Mouse (Mus musculus) c-Kit-positive CD71-positive TER-119-positive erythroid progenitor cells, embryonic 14.5 days (primary cell): Measurements from ENCODE around the gene Nyx.
"Not testable (repeated sequence)": the region's sequence is repeated elsewhere in the genome, so short reads cannot be mapped to it uniquely, and the experiment has no call there.

Experiments used
- DNase-seq: peaks from one replicate; pipeline ENCODE4 v3.0.0-alpha.2; 2013; ENCODE audit warnings: low spot score

Gene Nyx

DNA sequence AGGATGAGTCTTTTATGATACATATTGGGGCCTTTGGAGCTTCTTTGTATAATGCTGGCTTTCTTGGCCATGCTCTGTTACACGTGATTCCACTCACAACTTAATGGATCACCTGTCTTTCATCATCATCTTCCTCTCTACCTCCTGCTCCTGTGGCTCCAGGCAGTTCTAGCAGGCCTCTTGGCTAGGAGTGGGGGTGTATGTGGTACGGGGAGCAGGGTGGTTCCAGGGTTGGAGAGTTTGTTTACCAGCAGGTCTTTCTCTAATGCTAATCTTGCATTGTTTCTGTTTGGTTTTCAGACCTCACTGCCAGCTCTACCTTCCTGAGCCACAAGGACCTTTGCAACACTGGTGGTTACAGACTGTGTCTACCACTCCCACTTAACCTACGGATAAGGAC is at the start of gene Nyx:
Gene Nyx, plus strand, starts transcription at position 301 of the 400 bp plus-strand sequence.
- DNase-seq: no peak

DNA sequence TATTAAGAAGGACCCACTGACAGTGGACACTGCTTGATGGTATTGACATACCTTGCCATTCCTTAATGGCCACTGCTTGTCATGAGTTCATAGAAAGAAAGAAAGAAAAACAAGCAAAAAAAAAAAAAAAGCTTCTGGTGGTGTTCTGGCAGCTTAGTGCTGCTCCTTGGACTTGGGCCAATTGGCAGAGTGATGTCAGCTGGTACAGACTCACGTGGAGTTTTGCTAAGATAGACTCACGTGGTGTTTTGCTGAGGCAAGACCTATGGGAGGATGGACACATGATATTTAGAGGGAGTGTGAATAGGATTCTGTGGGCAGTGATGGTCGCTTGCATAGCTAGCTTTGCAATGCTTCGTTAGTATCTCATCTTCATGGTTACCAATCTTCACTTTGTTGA is 43.9 kb upstream of the Nyx start:
- no peak for DNase-seq

DNA sequence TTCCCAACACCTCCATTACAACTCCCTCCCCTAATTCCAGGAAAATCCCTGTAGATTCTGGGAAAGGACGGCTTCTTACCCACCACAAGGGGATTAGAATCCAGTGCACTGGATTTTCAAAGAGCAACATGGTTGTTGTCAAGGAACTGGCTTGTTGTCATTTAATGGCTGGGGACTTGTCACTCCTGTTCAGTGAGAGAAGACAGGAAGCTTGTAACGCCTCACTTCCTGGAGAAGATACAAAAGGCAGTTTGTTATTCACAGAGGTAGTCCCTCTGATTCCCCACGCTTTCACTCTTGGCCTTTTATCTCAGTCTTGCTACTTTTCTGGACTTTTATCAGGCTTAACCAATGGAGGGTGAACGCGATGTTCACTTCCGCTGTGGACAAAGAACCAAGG is 34.5 kb upstream of the Nyx start:
- no peak for DNase-seq

DNA sequence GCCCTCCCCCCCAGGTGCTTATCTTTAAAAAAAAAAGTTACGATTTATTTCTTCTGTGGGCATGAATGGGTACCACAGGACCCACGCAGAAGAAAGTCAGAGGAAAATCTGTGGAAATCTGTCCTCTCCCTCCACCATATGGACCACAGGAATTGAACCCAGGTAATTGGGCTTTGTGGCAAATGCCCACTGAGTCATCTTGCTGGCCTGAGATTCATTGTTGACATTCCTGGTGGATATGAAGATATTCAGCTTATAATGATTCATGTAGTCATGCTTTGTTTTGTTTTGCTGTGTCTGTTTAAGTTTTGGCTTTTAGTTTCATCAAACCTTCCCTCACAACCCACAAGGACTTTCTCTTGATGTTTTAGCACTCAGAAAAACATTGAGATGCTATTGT is 29.9 kb upstream of the Nyx start:
- DNase-seq: not testable (repeated sequence)

DNA sequence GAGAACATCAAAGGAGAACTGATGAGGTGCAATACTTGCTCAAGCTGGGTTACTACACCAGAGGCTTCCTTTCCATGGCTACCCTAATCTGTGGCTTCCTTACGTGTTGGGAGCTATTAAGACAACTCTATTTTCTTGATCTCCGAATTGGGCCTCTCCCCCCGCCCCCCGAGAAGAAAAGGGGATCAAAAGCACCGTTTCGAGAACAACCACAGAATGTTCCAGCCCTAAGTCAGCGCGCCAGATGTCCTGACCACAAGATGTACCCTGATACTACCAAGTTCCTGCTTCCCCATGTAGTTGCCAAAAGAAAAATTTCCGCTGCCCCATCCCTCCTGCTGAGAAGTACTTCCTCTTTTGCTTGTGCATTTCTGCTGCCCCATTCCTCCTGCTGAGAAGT is 9.4 kb upstream of the Nyx start:
- DNase-seq: not testable (repeated sequence)

DNA sequence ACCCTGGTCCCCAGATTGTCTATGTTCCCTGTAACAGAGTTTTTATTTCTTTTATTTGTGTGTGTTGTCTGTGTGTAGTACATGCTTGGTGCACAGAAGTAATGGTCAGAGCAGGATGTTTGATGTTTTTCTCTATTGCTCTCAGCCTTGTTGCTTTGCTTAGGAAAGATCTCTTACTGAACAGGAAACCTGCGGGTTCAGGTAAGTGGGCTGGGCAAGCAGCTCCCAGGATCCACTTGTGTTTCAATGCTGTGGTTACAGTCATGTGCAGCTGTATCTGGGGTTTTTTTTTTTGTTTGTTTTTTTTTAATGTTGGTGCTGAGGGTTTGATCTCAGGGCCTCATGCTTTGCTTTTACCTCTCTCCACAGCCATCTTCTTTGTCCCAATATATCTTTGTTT is 7.1 kb upstream of the Nyx start:
- no peak for DNase-seq

DNA sequence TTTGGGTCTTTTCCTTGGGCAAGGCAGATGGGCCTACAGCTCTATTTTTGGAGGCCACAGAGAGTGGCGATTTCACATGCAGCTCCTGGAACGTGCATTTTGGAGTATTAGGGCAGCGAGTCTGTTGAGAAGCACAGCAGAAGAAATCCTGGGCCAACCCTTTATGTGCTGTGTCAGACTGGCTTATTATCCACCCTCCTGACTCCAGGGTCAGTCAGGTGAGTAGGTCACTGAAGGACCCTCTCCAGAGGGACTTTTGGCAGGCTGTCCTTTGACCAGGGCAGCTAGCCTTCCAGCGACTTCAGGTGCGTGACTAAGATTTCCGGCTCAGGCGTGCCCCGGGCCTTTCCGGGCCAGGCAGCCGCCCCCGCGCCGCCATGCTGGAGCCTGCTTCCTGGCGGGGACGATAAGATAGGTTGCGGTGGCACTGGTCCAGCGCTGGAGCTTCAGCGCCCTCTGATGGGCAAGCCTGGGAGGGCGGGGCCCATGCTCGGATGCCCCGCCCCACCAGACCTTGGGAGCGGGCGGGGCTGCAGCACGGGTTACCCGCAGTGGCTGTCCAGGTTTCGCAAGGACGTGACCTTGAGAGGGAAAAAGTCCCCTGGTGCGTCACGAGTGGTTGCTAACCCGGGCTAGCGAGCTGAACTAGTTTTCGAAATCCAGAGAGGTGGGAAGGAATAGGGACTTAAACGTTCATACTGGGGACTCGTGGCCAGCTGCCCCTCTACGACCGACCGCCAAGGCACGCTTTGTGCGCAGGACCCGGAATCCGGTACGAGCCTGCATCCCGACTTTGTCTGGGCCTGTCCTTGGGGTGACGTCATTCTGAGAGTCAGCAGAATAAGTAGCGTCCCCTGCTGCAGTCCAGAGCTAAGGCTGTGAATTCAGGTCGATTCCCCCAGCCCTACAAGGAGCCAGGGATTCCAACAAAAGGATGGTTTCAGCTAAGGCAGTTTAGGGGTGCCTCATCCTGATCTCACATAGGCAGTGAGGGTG is 4.3 kb upstream of the Nyx start:
- DNase-seq: peak; percentile 82

DNA sequence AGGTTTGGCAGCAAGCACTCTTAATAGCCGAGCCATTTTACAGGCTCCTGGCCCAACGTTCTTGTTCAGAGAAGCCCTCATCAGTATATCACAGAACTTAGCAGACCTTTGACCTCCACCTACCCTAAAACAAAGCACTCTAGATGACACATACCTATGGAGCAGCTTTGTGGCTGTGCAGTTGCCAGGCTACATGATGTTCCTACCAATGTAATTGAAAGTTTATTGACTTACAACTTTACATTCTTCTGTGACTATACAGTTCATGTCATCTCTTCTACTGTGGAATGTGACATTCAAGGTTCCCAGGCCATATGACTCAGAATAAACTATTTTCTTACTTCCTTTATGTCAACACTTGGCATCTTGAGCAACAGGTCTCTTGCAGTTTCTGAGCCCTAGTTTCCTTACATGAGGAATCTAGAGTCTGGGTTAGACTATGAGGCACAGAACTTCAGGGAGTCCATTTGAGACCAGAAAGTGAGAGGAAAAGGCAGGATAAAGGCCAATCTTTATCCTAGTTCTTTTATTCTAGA is 2.9 kb upstream of the Nyx start:
- no peak for DNase-seq

DNA sequence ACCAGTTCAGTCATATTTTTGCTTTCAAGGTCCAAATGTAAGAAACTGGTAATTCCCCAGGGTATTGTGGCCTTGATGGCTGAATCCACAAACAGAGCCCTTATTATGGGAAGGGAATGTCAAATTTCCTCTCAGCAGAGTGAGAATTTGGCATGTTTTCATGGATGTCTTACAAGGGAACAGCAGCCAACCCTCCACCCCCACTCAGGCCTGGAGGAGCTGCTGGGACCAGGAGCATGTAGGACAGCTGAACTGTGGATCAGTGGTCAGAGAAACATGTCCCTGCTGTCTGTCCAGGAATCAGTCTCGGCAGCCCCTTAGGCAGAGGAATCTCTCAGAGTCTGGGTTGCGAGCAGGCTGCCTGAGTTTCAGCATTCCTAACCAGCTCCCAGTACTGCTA is 771 bp downstream of the Nyx start:
- DNase-seq: no peak

DNA sequence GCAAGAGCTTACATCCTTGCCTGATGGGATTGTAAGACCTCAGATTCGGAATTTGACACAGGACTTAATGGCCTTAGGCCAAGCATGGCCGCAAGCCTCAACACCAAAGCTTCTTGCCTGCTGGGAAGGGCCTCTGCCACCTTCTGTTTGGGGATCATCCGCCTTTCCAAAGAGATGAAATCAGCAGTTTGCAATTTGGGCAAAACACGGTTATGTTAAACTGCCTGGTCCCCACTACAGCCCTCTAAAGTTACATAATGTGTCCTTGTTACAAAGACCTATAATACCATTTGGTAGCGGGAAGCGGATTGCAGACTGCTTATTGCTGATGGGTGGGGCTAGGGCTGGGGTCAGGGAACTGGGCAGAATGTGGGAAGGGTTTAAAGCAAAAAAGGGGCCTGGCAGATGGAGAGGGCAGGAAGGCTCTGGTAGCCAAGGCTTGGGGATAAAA is 1.2 kb downstream of the Nyx start:
- no peak for DNase-seq

DNA sequence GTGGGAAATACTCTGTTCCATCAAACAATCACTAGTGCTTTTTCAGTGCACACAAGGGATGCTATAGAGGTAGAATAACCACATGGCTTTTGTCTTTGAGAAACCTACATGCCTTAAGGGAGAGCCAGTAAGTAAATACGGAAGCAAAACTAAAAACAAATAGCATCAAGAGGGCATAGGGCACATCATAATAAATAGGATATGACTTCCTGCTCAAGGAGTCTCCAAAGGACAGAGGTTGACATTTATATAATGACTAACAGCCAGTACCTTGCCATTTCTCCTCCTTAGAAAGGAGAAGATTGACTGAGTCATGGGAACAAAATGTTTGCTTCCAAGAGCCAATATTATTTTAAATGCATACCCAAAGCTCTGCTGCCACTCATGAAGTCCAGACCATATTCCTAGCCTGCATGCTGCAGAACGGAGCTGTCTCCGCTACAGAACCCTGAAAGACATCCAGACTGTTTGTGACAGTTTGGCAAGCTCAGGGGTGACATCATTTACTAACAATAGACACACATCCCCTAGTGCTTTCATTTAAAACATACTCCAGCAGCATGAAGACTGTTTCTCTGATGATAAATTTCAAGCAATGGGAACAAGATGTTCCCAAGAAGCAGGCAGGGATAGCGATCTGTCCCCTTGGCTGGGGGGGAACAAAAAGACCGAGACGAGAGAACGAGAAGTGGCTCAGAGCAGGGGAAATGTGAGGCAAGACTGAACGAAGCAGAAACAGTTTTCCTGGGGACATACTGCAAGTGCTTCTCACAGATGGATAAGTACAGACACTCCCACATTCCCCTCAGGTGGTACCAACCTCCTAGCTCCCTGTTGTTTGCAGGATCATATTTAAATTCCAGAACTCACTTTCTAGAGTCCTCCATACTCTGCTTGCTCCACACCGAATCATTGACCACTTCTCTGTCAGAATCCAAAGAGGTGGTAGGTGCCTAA is 3.5 kb downstream of the Nyx start:
- no peak for DNase-seq

DNA sequence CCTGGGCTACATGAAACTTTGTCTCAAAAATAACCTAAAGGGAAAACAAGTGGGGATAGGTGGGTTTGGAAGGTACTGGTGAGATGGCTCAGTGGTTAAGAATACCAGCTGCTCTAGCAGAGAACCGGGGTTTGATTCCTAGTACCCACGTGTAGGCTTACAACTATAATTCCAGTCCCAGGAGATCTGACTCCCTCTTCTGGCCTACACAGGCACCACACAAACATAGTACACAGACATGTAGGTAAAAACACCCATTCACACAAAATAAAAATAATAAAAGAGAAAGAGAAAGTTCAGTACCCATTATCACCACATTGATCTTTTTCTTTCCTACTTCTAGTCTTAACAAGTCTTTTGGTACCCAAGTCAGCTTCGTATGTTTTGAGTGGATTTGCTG is 6.0 kb downstream of the Nyx start:
- DNase-seq: no peak

DNA sequence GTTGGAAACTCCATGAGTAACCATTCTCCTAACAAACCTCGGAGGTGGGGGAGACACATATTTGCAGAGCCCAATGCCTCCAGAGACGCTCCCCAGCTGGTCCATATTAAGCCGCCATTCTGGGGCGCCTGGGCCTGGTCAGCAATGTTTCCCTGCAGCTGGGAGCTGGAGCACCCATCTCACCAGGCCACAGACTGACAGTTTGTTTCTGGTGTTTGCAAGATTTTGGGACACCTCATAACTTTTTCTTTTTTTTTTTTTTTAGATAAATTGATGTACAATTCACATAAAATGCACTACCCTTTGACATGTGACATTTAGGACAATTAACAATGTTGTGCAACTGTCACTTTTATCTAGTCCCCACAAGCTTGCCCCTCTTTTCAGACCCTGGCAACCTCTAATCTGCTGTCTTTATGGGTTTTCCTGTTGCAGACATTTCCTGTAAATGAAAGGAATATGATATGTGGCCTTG is 6.9 kb downstream of the Nyx start:
- no peak for DNase-seq

DNA sequence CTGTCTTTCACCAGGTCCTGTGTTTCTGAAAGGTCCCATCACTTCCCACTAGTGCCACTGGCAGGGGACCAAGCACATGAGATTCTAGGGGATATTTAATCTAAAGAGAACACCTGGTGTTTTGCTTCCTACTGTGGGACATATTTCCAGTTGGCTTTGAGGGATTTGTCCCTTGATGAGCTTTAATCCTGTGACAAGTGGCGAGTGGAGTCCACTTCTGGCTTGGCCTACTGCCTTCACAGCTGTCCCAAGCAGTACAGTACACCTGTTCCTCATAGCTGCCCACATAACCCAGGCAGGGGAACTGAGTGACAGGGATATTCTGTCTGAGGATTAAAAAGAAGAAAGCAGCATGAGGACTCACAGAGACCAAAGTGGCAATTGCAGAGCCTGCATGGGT is 9.5 kb downstream of the Nyx start:
- DNase-seq: no peak

DNA sequence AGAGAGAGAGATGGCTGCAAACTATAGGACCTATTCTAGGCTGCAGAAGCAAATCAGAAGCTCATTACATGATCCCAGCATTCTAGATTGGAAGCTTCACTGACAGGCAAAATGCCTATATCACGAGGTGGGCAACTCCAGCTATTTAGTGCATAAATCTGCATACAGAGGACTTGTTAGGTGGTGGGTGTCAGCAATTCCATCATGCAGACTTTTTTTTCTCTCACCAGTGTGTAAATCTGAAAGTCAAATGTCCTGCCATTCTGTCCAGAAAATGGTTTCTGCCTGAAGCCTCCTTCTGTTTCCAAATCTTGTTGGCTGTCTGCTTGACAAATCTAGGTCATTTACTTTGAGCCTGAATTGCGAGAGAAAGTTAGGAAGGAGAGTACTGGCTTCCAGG is 11.7 kb downstream of the Nyx start:
- DNase-seq: no peak

DNA sequence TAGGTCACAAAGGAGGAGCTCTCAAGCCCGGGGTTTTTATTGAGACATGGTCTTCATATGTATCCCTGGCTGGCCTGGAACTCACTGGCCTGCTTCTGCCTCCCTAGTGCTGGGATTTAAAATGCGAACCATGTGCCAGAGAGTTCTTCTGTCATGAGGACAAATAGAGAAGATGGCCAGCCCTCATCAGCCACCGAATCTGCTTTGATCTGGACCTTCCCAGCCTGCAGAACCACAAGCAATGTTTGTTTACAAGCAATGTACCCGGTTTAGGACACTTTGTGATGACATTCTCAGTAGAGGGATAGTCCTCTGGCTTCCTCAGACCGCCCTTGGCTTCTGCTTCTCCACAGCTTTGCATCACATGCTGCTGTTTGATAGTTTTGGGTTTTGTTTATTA is 12.4 kb downstream of the Nyx start:
- no peak for DNase-seq

DNA sequence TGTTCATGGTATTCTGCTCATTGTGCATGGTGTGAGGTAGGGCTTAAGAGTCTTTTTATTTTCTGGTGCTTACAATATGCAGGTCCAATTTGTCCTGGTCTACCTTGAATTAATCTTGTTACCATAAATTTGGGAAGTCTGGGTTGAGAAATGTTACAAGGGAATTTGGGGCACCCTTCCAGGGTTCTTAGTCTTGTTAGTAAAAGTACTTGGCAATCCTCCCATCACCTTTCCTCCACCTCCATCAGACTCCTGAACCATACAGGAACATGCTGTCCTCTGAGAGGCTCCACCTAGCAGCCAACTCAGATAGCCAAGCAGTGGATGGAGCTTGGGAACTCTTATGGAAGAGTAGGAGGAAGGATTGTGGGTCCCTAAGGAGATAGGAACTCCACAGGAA is 13.7 kb downstream of the Nyx start:
- no peak for DNase-seq

DNA sequence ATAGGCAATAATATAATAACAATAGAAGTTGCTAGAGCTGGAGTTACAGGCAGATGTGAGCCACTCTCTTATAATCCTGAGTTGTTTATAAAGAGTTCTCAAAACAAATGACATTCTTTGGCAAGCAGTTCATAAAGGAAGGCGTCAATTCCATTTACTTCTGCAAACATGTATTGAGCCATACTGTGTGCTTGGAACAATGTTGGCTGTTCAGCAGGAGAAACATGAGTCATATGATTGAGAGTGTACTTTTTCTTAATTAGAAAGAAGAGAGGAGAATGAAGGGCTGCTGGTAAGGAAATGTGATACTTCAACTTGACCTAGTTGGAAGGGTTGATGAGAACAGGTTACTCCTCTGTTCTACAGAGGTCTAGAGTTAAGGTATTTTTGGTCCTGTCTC is 16.7 kb downstream of the Nyx start:
- DNase-seq: no peak

DNA sequence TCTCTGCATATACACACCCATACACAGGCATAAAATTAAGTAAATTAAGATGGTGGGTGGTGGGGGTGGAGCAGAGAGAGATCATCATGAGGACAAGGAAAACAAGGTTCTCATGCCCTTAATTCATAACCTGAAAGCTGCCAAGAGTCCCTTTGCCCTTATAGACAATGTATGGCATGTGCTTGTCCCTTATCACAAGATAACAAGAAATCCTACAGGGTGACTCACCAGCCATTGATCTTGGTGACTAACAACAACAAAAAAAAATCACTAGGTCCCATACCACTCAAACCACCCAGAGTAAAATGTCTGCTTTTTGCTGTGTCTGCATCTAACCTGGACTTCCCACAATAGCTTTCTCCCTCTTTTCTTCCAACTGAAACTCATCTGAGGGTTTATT is 18.5 kb downstream of the Nyx start:
- no peak for DNase-seq

DNA sequence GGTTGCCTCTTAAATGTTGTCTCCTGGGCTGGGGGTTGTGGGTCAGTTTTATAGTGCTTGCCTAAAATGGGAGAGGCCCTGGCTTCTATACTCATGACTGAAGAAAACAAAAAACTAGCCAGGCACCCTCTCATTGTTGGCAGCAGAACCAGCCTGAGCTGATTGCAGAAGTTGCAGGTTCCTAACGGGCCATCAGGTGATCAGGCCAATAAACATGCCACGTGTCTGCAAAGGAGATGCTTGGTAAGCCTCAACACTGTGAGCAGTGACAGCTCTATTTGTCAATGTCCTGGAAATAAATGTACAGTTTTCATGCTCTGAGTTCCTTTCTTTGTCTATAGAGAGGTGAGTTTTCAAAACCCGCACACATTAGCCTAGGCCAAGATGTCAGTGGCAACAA is 23.1 kb downstream of the Nyx start:
- no peak for DNase-seq

DNA sequence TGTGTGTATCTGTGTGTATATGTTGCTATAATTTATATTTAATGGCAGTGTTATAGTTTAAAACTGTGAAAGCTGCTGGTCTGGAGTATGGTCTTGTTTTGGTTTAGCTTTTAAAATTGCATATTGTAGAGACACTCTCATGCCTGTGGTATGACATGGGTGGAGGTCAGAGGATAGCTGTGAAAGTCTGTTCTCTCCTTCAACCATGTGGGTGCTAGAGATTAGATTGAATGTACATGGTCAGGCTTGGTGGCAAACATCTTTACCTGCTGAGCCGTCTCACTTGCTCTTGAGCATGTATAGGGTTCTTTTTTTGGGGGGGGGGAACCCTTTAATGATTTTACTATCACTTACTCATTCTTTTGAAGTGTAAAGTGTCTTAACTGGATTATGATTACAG is 23.9 kb downstream of the Nyx start:
- peak; percentile 27 for DNase-seq

DNA sequence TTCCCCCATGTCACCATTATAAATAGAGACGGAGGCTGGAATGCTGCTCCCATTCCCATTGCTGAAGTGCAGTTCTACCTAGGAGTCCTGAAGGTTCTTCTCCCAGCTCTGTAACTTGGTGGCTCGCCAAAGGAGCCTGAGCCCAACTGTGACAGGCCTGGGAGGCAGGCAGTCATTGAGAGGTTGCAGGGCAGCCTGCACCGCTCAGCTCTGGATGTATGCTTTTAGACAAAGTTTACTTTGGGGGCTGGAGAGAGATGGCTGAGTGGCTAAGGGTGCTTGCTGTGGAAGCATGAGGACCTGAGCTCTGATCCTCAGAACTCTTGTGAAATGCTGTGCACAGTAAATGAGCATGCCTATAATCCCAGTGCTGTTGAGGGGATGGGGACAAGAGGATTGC is 25.0 kb downstream of the Nyx start:
- no peak for DNase-seq
